Mouse (Mus musculus): ENCODE results near the gene Eipr1.

DNA sequence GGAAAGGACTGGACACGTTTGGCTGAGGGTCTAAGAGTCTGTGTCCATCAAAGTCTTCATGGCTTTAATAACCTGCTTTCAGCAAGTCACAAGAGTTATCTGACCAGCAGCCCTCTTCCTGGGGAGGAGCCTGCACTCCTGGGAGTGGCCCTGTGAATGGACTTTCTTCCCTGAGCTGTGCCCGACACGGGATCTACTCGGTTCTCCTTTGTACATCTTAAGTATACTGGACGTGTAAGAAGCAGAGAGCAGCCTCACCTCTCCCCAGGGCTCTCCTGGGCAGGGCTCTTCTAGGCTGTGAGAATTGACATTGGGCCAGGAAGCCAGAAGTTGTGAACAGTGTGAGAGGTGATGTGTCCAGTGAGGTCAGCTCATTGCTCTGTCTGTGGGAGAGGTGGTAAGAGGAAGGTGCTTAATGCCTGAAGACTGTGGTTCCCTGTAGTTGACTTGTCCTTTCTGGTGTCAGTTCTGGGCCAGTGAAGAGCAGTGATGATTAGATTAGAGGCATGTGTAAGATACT, 89.6 kb downstream of the Eipr1 start:
- TF ChIP-seq TAL1 (IDR thresholded peaks at IDR 0.05; ENCODE audit: low read length) (no peak), GATA1 (IDR thresholded peaks at IDR 0.05; ENCODE audit: low read length) (no peak)
